Mouse (Mus musculus): Measurements from ENCODE around the gene Gpr108. TPM values are rescaled to one million over a fixed set of nuclear protein-coding genes. Genes with fewer than 3 reads are reported as not detected.

The Gpr108 gene
- total RNA-seq, 2 experiments from 2014 or later, result 11.7 to 12.6 TPM

- peak; percentile 79 for DNase-seq
- intact Hi-C loops (cut with DNase I), result no loop called here
These were observed 28.9 kb downstream of the Gpr108 start for GRCm38 (mm10) chr17:57219167-57219883.

- no peak for DNase-seq
- intact Hi-C loops (cut with DNase I), result no loop called here
These were observed 29.8 kb downstream of the Gpr108 start for GRCm38 (mm10) chr17:57218335-57218900.

GRCm38 (mm10) chr17:57214676-57215387, 33.4 kb downstream of the Gpr108 start:
- DNase-seq, result no peak
- intact Hi-C loops (cut with DNase I), result no loop called here

- intact Hi-C loops (cut with DNase I), result no loop called here
- no peak for DNase-seq
These were observed 36.7 kb downstream of the Gpr108 start for GRCm38 (mm10) chr17:57211501-57211900.

- DNase-seq, result no peak
- intact Hi-C loops (cut with DNase I), result no loop called here
These were observed 38.9 kb downstream of the Gpr108 start for GRCm38 (mm10) chr17:57209330-57209729.

- DNase-seq, result no peak
- intact Hi-C loops (cut with DNase I), result no loop called here
These were observed 40.3 kb downstream of the Gpr108 start for GRCm38 (mm10) chr17:57207938-57208337.

GRCm38 (mm10) chr17:57201841-57202724, 46.2 kb downstream of the Gpr108 start:
- no peak for DNase-seq
- intact Hi-C loops (cut with DNase I), result no loop called here

- intact Hi-C loops (cut with DNase I), result no loop called here
- DNase-seq, result no peak
These were observed 50.0 kb downstream of the Gpr108 start for GRCm38 (mm10) chr17:57198252-57198651.

GRCm38 (mm10) chr17:57195326-57196010, 52.8 kb downstream of the Gpr108 start:
- intact Hi-C loops (cut with DNase I), result no loop called here
- DNase-seq, result no peak

GRCm38 (mm10) chr17:57194771-57195170, 53.5 kb downstream of the Gpr108 start:
- intact Hi-C loops (cut with DNase I), result no loop called here
- no peak for DNase-seq

GRCm38 (mm10) chr17:57194041-57194507, 54.2 kb downstream of the Gpr108 start, which contains the start of gene Tnfsf14:
Gene Tnfsf14, minus strand, starts transcription at chr17:57194177.
- intact Hi-C loops (cut with DNase I), result no loop called here
- no peak for DNase-seq

- no peak for DNase-seq
- intact Hi-C loops (cut with DNase I), result no loop called here
These were observed 59.6 kb downstream of the Gpr108 start for GRCm38 (mm10) chr17:57188510-57189192.

- DNase-seq, result no peak
- intact Hi-C loops (cut with DNase I), result no loop called here
These were observed 62.6 kb downstream of the Gpr108 start for GRCm38 (mm10) chr17:57185641-57186040.

Small RNA genes lying within 50 kb of the gene (microRNA-seq; reads per million reads assigned to microRNA genes)
- not detected for gene Mir6978

Other genes with a start within 250 kb of the Gpr108 start
- not detected for gene Pspn, start 248.4 kb downstream of the Gpr108 start, total RNA-seq (2021)
- 10 to 100 TPM; 50.8 to 51.0 TPM for gene Gtf2f1, start 237.2 kb downstream of the Gpr108 start, total RNA-seq (2021)
- gene Gm17949, start 237.0 kb downstream of the Gpr108 start, total RNA-seq (2021), result not detected
- 100 to 1,000 TPM; 140 to 144 TPM for gene Khsrp, start 216.9 kb downstream of the Gpr108 start, total RNA-seq (2021)
- not detected for gene Slc25a41, start 206.8 kb downstream of the Gpr108 start, total RNA-seq (2021)
- gene Crb3, start 189.3 kb downstream of the Gpr108 start, total RNA-seq (2021), result under 1 TPM; 0.40 to 0.97 TPM
- 100 to 1,000 TPM; 188 to 219 TPM for gene Slc25a23, start 188.6 kb downstream of the Gpr108 start, total RNA-seq (2021)
- gene Dennd1c, start 169.9 kb downstream of the Gpr108 start, total RNA-seq (2021), result 1 to 10 TPM; 1.2 to 1.4 TPM
- gene Tubb4a, start 160.7 kb downstream of the Gpr108 start, total RNA-seq (2021), result 100 to 1,000 TPM; 308 to 337 TPM
- gene Tnfsf9, start 143.1 kb downstream of the Gpr108 start, total RNA-seq (2021), result 1 to 10 TPM; 1.7 to 2.0 TPM
- not detected for gene Cd70, start 98.7 kb downstream of the Gpr108 start, total RNA-seq (2021)
- not detected for gene Tnfsf14, start 54.3 kb downstream of the Gpr108 start, total RNA-seq (2021)
- gene C3, start 20.3 kb downstream of the Gpr108 start, total RNA-seq (2021), result 1 to 10 TPM in 1 of 2 experiments, under 1 TPM in 1; 0.46 to 1.2 TPM
- 1 to 10 TPM; 5.1 to 6.1 TPM for gene Trip10, start 1.0 kb upstream of the Gpr108 start, total RNA-seq (2021)
- gene Vav1, start 30.7 kb upstream of the Gpr108 start, total RNA-seq (2021), result 1 to 10 TPM; 2.1 to 2.3 TPM
- 1 to 10 TPM; 3.3 to 3.7 TPM for gene Adgre1, start 110.2 kb upstream of the Gpr108 start, total RNA-seq (2021)

Data from left cerebral cortex, postnatal 4 days (tissue).